Mouse (Mus musculus): Measurements from ENCODE around the gene Acadvl.
A peak's percentile ranks its signal among the peaks of the same experiment; 100 is the strongest.

The Acadvl gene

GRCm38 (mm10) chr11:70000396-70000898 lies 14.8 kb downstream of the Acadvl start, which contains the start of gene Dvl2:
Gene Dvl2 (plus strand): TSS chr11:70000595.
- DNase-seq: peak; percentile 92

GRCm38 (mm10) chr11:69999666-70000065 lies 15.5 kb downstream of the Acadvl start:
- DNase-seq: no peak

GRCm38 (mm10) chr11:69998567-69999491 lies 16.4 kb downstream of the Acadvl start:
- peak; percentile 74 for DNase-seq

GRCm38 (mm10) chr11:69997070-69997509 lies 18.1 kb downstream of the Acadvl start:
- DNase-seq: peak; percentile 80

GRCm38 (mm10) chr11:69996161-69997061 lies 18.8 kb downstream of the Acadvl start:
- no peak for DNase-seq

GRCm38 (mm10) chr11:69995391-69995960 lies 19.7 kb downstream of the Acadvl start, which contains the start of gene Phf23:
Gene Phf23 (plus strand): TSS chr11:69995777.
- peak; percentile 98 for DNase-seq

GRCm38 (mm10) chr11:69994401-69995090 lies 20.7 kb downstream of the Acadvl start:
- no peak for DNase-seq

- DNase-seq: peak; percentile 62
Observed at GRCm38 (mm10) chr11:69992932-69993331, 22.3 kb downstream of the Acadvl start.

- DNase-seq: peak; percentile 75
Observed at GRCm38 (mm10) chr11:69992396-69992795, 22.8 kb downstream of the Acadvl start.

- no peak for DNase-seq
Observed at GRCm38 (mm10) chr11:69991711-69992110, 23.5 kb downstream of the Acadvl start.

GRCm38 (mm10) chr11:69990850-69991691 lies 24.1 kb downstream of the Acadvl start, which contains the start of gene Gabarap:
Gene Gabarap (plus strand): TSS chr11:69991143.
- DNase-seq: peak; percentile 96

- DNase-seq: peak; percentile 49
Observed at GRCm38 (mm10) chr11:69989949-69990348, 25.3 kb downstream of the Acadvl start.

GRCm38 (mm10) chr11:69984431-69984830 lies 30.8 kb downstream of the Acadvl start:
- DNase-seq: peak; percentile 42

- DNase-seq: peak; percentile 34
Observed at GRCm38 (mm10) chr11:69983377-69983776, 31.8 kb downstream of the Acadvl start.

GRCm38 (mm10) chr11:69982877-69983276 lies 32.3 kb downstream of the Acadvl start:
- no peak for DNase-seq

- DNase-seq: peak; percentile 51
Observed at GRCm38 (mm10) chr11:69982225-69982624, 33.0 kb downstream of the Acadvl start, which contains the start of gene Elp5. Gene Elp5 (minus strand): TSS chr11:69982517.

- DNase-seq: peak; percentile 54
Observed at GRCm38 (mm10) chr11:69981141-69981762, 34.0 kb downstream of the Acadvl start, which contains the start of gene Ctdnep1. Gene Ctdnep1 (plus strand): TSS chr11:69981156.

GRCm38 (mm10) chr11:69980196-69981140 lies 34.7 kb downstream of the Acadvl start:
- peak; percentile 100 for DNase-seq

- DNase-seq: no peak
Observed at GRCm38 (mm10) chr11:69979827-69980195, 35.4 kb downstream of the Acadvl start.

Measured in cerebellum, adult 9-10 months (tissue).